In the genomic region with DNA sequence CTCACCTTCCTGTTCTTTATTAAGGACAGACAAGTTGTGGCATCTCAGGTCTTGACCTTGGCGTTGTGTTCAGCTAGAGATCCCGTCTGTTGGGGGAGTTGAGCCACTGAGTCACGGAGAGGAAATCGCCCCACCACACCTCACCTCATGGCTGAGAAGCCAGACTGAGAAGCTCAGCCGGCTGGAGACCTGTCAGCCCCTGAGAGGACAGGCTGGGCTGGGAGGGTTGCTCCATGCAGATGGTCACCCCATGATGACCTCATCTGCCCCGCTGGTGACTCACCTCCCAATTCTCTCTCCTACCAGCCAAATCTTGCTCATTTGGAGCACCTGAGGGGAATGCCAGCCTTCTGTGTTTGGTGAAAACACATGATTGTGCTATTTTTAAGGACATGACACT, we compare ENCODE assay signal across 15 mouse cellular contexts. TPM values are rescaled to one million over a fixed set of nuclear protein-coding genes. Genes with fewer than 3 reads are reported as not detected.
DNase-seq lines count a peak whose midpoint lies in the region; ATAC-seq and TF ChIP-seq lines count a peak whose summit lies in the region.
"Had no signal": no experiment of that assay in that cellular context is flagged by ENCODE, and none has a peak within 500 bp of the region (broad histone marks: within the 10 kb centered on the region; RNA-seq: fewer than 3 reads in every experiment).

No protein-coding gene starts in this region.

- no peak for TF ChIP-seq POLR2A in ES-Bruce4 (IDR thresholded peaks at IDR 0.05; ENCODE audit: insufficient read depth, low read length)

- 64% methylated on average over 6 of the region's 6 CpGs for WGBS in kidney, embryonic 15.5 days

- ATAC-seq in kidney, embryonic 15.5 days (replicated peaks; ENCODE audit: low FRiP score), result no peak
- ATAC-seq: CD4-positive, CD25-positive, alpha-beta regulatory T cell, adult 4 months; midbrain, embryonic 15.5 days had no signal

- H3K4me2 ChIP-seq in kidney, embryonic 15.5 days, result no peak overlapping the region
- H3K4me2 ChIP-seq: lung, embryonic 14.5 days; midbrain, embryonic 15.5 days had no signal

- no peak for TF ChIP-seq CTCF in ES-Bruce4 (IDR thresholded peaks at IDR 0.05; ENCODE audit: low read depth, low read length)

- intact Hi-C loops in heart, postnatal 25 days (cut with DNase I), result no loop called here

- no peak overlapping the region for H3K4me3 ChIP-seq in ES-Bruce4 (ENCODE audit: low read depth, low read length)
- no peak overlapping the region for H3K4me3 ChIP-seq in kidney, embryonic 15.5 days (replicated peaks)
- H3K4me3 ChIP-seq: heart, embryonic 10.5 days; midbrain, embryonic 15.5 days had no signal

- H3K27me3 ChIP-seq in ES-Bruce4 (ENCODE audit: control insufficient read depth, insufficient read depth, low read length, poor library complexity, severe bottlenecking), result no peaks in the 10 kb centered on the region
- H3K27me3 ChIP-seq in kidney, embryonic 15.5 days, result peaks cover 14% of the 10 kb centered on the region; the same call in 1 of the 2 replicates

- H3K9ac ChIP-seq in ES-Bruce4 (ENCODE audit: low read depth, poor library complexity, severe bottlenecking), result no peak overlapping the region
- H3K9ac ChIP-seq in kidney, embryonic 15.5 days, result no peak overlapping the region
- H3K9ac ChIP-seq: lung, embryonic 14.5 days; midbrain, embryonic 15.5 days had no signal

- peak; percentile 73 for TF ChIP-seq EP300 in ES-Bruce4 (IDR thresholded peaks at IDR 0.05; ENCODE audit: insufficient read depth, low read depth, low read length)

- peaks cover 2% of the 10 kb centered on the region for H3K4me1 ChIP-seq in ES-Bruce4 (ENCODE audit: control insufficient read depth, insufficient read depth, low read length)
- H3K4me1 ChIP-seq in kidney, embryonic 15.5 days, result peaks cover 16% of the 10 kb centered on the region

- H3K9me3 ChIP-seq in ES-Bruce4 (replicated peaks; ENCODE audit: control insufficient read depth, insufficient read depth, low read length, poor library complexity, severe bottlenecking), result no peaks in the 10 kb centered on the region
- no peaks in the 10 kb centered on the region for H3K9me3 ChIP-seq in kidney, embryonic 15.5 days (replicated peaks)
- H3K9me3 ChIP-seq: heart, embryonic 10.5 days; midbrain, embryonic 15.5 days had no signal

- peak; percentile 9 for DNase-seq in heart, postnatal 4 days
- DNase-seq in heart, postnatal 25 days (ENCODE audit: low spot score), result no peak
- peak; percentile 30 for DNase-seq in adrenal gland, postnatal 14 days
- peak; percentile 76 for DNase-seq in cerebellum, adult 9-11 months
- DNase-seq in right cerebral cortex, postnatal 14 days, result no peak
- DNase-seq in layer of hippocampus, adult 11-12 months (ENCODE audit: low spot score), result no peak
- DNase-seq: gastrocnemius, postnatal 36 days; liver; lung, embryonic 14.5 days; thymus, postnatal 4 days had no signal

- no peak overlapping the region for H3K27ac ChIP-seq in ES-Bruce4 (ENCODE audit: insufficient read depth, low read length)
- no peak overlapping the region for H3K27ac ChIP-seq in kidney, embryonic 15.5 days
- H3K27ac ChIP-seq: heart, embryonic 10.5 days; midbrain, embryonic 15.5 days had no signal

- H3K36me3 ChIP-seq in ES-Bruce4 (ENCODE audit: control insufficient read depth, insufficient read depth, low read length, poor library complexity, severe bottlenecking), result no peaks in the 10 kb centered on the region
- no peaks in the 10 kb centered on the region for H3K36me3 ChIP-seq in kidney, embryonic 15.5 days
- H3K36me3 ChIP-seq: heart, embryonic 10.5 days; midbrain, embryonic 15.5 days had no signal

RNA-seq across cellular contexts. Expression of a gene that starts 45.5 kb away (rescaled TPM):
- total RNA-seq in heart, postnatal 4 days (2021), result 10 to 100 TPM; 59.9 to 74.1 TPM
- total RNA-seq in heart, postnatal 25 days (2021), result 10 to 100 TPM; 30.2 to 62.0 TPM
- 39.2 and 40.3 TPM in 2 replicates for polyA plus RNA-seq in ES-Bruce4 (2011; ENCODE audit: insufficient read depth, insufficient read length, low read depth, missing spikeins)
- 67.2 and 108 TPM in 2 replicates for total RNA-seq in adrenal gland, postnatal 14 days (2021)
- 15.9 and 16.0 TPM in 2 replicates for polyA plus RNA-seq in kidney, embryonic 15.5 days (2015; fragmentation: Nextera tagmentation; extraction: Ambion mirVana)

Comparison
In these comparisons a context has a peak if more than half of its experiments do, and no peak if none do; other contexts are left out.
1. DNase-seq: peak in heart, postnatal 4 days (single experiment), adrenal gland, postnatal 14 days (single experiment) and cerebellum, adult 9-11 months (single experiment); none in heart, postnatal 25 days (single experiment), right cerebral cortex, postnatal 14 days (single experiment) and layer of hippocampus, adult 11-12 months (single experiment).